Mouse (Mus musculus) liver, embryonic 15.5 days (tissue): ENCODE results near the gene Ssxb5. TPM values are rescaled to one million over a fixed set of nuclear protein-coding genes. Genes with fewer than 3 reads are reported as not detected.
"Not testable (repeated sequence)": the region's sequence is repeated elsewhere in the genome, so short reads cannot be mapped to it uniquely, and the experiment has no call there.

Experiments
- ATAC-seq: fragments of 200-750 bp; cut with Nextera tagmentation; 2 replicates; pipeline ENCODE4 v1.8.0; 2017; ENCODE audit warnings: moderate number of reproducible peaks, mild to moderate bottlenecking, moderate library complexity; ENCODE audit not compliant: insufficient read depth
- H3K27ac ChIP-seq: fragments of 300-500 bp; sonication (generic); replicated peaks from 2 replicates; pipeline ENCODE4 v1.5.1; 2015; ENCODE audit warnings: mild to moderate bottlenecking, inconsistent platforms
- H3K27me3 ChIP-seq: fragments of 300-500 bp; sonication (generic); 2 replicates; pipeline ENCODE4 v1.6.1; 2015; ENCODE audit warnings: mild to moderate bottlenecking, inconsistent platforms
- H3K36me3 ChIP-seq: fragments of 300-500 bp; sonication (generic); replicated peaks from 2 replicates; pipeline ENCODE4 v1.6.1; 2015; ENCODE audit warnings: moderate library complexity, mild to moderate bottlenecking, inconsistent platforms
- H3K4me1 ChIP-seq: fragments of 300-500 bp; sonication (generic); replicated peaks from 2 replicates; pipeline ENCODE4 v1.6.1; 2015; ENCODE audit warnings: inconsistent platforms
- H3K4me2 ChIP-seq: fragments of 300-500 bp; sonication (generic); 2 replicates; pipeline ENCODE4 v1.6.1; 2015; ENCODE audit warnings: moderate library complexity, mild to moderate bottlenecking, inconsistent platforms
- H3K4me3 ChIP-seq: fragments of 300-500 bp; sonication (generic); replicated peaks from 2 replicates; pipeline ENCODE4 v1.5.1; 2015; ENCODE audit warnings: mild to moderate bottlenecking, inconsistent platforms
- H3K9ac ChIP-seq: fragments of 300-500 bp; sonication (generic); 2 replicates; pipeline ENCODE4 v1.6.1; 2015; ENCODE audit warnings: moderate library complexity, mild to moderate bottlenecking, inconsistent platforms
- H3K9me3 ChIP-seq: fragments of 300-500 bp; sonication (generic); replicated peaks from 2 replicates; pipeline ENCODE4 v1.6.1; 2016; ENCODE audit warnings: inconsistent platforms
- WGBS: fragments of 180-500 bp; shearing (Covaris S2); methylation state at CpG from one replicate; pipeline ENCODE4 v1.1.7; 2015; ENCODE audit warnings: mixed read lengths; ENCODE audit not compliant: insufficient replicate concordance; 5-methylcytosine and 5-hydroxymethylcytosine counted together
- polyA plus RNA-seq: library from polyadenylated mRNA; unstranded; fragments of >200 nt; fragmentation: Nextera tagmentation; extraction: Ambion mirVana; gene quantifications from 2 replicates; pipeline ENCODE4 v1.2.1, GENCODE M21; 2015

Ssxb5 gene
- not detected in 2 replicates for polyA plus RNA-seq

DNA sequence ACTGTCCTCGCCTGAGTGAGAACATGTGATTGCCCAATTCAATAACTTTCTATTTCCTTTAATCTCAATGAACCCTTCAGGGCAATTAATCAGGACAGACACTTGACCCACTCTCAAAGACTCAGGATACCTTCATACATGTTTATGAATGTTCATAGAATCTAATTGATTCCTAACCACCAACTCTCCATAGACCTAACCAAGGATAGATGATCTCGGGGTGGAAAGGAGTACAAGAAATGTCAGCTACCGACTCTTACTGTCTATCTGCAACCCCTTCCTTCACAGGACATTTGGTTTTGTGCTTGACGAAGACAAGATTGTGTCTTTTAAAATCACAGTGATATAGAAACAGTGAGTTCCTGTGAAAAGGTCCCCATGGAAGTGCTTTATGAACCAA, at the start of gene Ssxb5:
Gene Ssxb5, plus strand, starts transcription at position 301 of the 400 bp plus-strand sequence.
- 50% methylated on average over 4 of the region's 4 CpGs for WGBS
- H3K27me3 ChIP-seq, H3K4me1 ChIP-seq, H3K4me2 ChIP-seq, H3K27ac ChIP-seq, H3K9ac ChIP-seq, H3K36me3 ChIP-seq, H3K9me3 ChIP-seq, ATAC-seq, H3K4me3 ChIP-seq: not testable (repeated sequence)

DNA sequence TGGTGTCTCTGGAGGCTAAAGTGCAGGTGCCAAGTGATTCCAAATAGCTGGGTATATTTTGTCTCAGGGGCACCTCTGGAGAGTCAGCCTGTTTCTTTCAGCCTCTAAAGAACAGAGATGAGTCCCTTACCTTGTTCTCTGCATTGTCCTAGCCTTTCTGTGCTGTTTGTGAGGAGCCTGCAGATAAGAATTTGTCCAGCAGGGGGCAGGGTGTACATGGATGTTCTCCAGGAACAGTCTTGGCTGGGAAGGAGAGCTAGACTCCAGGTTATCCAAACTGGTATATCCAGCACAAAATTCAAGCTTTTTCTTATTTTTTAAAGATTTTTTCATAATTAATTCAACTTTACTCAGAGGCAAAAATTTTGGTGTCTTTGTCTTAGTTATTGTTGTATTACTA, 28.6 kb downstream of the Ssxb5 start:
- H3K9ac ChIP-seq, result no peak overlapping the region
- no peak overlapping the region for H3K4me3 ChIP-seq
- no peaks in the 10 kb centered on the region for H3K27me3 ChIP-seq
- H3K9me3 ChIP-seq, result no peaks in the 10 kb centered on the region
- no peaks in the 10 kb centered on the region for H3K36me3 ChIP-seq
- H3K27ac ChIP-seq, result no peak overlapping the region
- no peaks in the 10 kb centered on the region for H3K4me1 ChIP-seq
- ATAC-seq, result no peak
- no peak overlapping the region for H3K4me2 ChIP-seq

- Histone ChIP-seq H3K4me1 (no peaks in the 10 kb centered on the region), H3K36me3 (no peaks in the 10 kb centered on the region), H3K27ac (no peak within 1 kb of the TSS), H3K4me2 (no peak within 1 kb of the TSS), H3K9me3 (no peaks in the 10 kb centered on the region), H3K4me3 (no peak within 1 kb of the TSS), H3K9ac (no peak within 1 kb of the TSS), H3K27me3 (no peaks in the 10 kb centered on the region)
- no peak for ATAC-seq
- 15% methylated on average over 1 of the region's 1 CpGs for WGBS
Observed at GRCm38 (mm10) chrX:8843694-8844093, 40.2 kb downstream of the Ssxb5 start, which contains the start of gene Gm6592. Gene Gm6592 (plus strand): TSS chrX:8843994.

DNA sequence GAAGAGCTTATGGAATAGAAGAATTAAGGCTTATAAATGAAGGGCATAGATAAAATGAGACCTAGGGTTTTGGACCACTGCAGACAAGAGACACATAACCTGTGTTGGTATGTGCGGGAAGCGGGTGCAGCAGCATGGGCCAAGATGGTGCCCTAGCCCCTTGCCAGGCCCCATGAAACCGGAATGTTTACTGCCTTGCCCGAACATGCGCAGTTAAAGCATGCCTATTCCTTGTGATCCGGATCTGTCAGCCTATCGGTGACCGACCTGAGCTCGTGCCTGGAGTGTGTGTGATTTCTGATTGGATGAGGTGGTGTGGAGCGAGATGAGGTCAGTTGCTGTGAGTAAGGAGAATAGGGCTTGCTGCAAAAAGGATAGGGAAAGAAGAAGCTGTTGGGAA, 49.0 kb downstream of the Ssxb5 start:
- Histone ChIP-seq H3K9ac (no peak overlapping the region), H3K27ac (no peak overlapping the region), H3K4me3 (no peak overlapping the region), H3K27me3 (no peaks in the 10 kb centered on the region), H3K4me1 (no peaks in the 10 kb centered on the region), H3K9me3 (no peaks in the 10 kb centered on the region), H3K36me3 (no peaks in the 10 kb centered on the region), H3K4me2 (no peak overlapping the region)
- ATAC-seq, result no peak
- WGBS, result 76% methylated on average over 10 of the region's 10 CpGs

Other genes starting within 250 kb of the Ssxb5 start
- not detected in 2 replicates for gene Ssxb3, start 211.9 kb upstream of the Ssxb5 start, polyA plus RNA-seq
- not detected in 2 replicates for gene Ssxb8, start 112.8 kb upstream of the Ssxb5 start, polyA plus RNA-seq
- gene Ssx9, start 55.3 kb upstream of the Ssxb5 start, polyA plus RNA-seq, result not detected in 2 replicates
- gene Gm6592, start 40.3 kb downstream of the Ssxb5 start, polyA plus RNA-seq, result not detected in 2 replicates
- gene Gm5751, start 70.6 kb downstream of the Ssxb5 start, polyA plus RNA-seq, result not detected in 2 replicates
- 0.13 and 0.15 TPM in 2 replicates for gene B630019K06Rik, start 88.7 kb downstream of the Ssxb5 start, polyA plus RNA-seq
- gene Fthl17b, start 159.3 kb downstream of the Ssxb5 start, polyA plus RNA-seq, result not detected in 2 replicates
- gene Fthl17c, start 172.9 kb downstream of the Ssxb5 start, polyA plus RNA-seq, result not detected in 2 replicates
- not detected in 2 replicates for gene Fthl17d, start 183.1 kb downstream of the Ssxb5 start, polyA plus RNA-seq
- not detected in 2 replicates for gene Fthl17e, start 229.8 kb downstream of the Ssxb5 start, polyA plus RNA-seq